Mouse (Mus musculus) liver, postnatal 0 days (tissue): Measurements from ENCODE around the gene Gm12253.

Experiments used
- CTCF ChIP-seq: sonication (generic); IDR thresholded peaks from 2 replicates; pipeline ENCODE4 v1.5.1; 2016; ENCODE audit warnings: antibody characterized with exemption, low read depth
- EP300 ChIP-seq: IDR thresholded peaks from 2 replicates; pipeline ENCODE4 v1.6.1; 2016; ENCODE audit warnings: antibody characterized with exemption, low read depth, mild to moderate bottlenecking

- TF ChIP-seq CTCF (no peak), EP300 (no peak)
Observed at GRCm38 (mm10) chr11:58432259-58432658, at the start of gene Gm12253.
